Mouse (Mus musculus): Measurements from ENCODE around the gene Gm37240.

DNA sequence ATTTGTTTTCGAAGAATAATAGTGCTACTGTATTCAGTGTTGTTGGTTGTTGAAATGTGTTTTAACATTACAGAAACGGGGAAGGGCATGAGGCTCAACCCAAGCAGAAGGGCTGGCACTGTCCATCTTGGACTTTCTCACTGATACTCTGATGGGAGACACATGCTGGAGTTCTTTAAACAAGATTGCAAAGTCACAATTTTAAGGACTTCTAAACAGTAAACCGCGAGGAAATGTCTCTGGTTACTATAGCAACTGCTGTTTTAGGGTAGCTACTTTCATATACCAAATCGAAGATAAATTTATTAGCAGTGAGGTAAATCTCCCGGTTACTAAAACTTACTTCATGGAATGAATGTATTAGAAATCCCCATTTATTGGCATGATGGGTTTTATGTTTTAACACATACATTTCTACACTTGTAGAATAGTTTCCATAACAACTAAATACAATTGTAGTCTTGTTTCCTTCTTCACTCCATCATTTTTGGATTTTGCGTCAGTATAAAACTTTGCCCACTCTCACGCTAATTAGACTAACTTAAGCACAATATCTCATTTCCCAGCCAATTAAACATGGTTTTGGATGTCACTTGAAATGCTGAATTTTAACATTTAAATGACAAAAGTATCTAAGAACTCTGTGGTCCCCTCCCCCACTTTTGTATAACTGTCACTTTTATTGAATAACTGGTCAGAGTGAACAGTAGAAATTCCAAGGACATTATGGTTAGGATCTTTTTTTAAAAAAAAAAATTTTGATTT is 932.1 kb downstream of the Gm37240 start:
- no peak for TF ChIP-seq CTCF (IDR thresholded peaks at IDR 0.05; ENCODE audit: borderline replicate concordance, insufficient read depth, low read length)
- no peak for TF ChIP-seq POLR2A (IDR thresholded peaks at IDR 0.05; ENCODE audit: low read depth, low read length)
